Mouse (Mus musculus) neutrophil, adult 83 days (primary cell): Measurements from ENCODE around the gene Extl1. TPM values are rescaled to one million over a fixed set of nuclear protein-coding genes. Genes with fewer than 3 reads are reported as not detected.

ENCODE experiments used
- total RNA-seq, 2 experiments: library from RNA; stranded (reverse); gene quantifications; one replicate each; pipeline ENCODE4 v1.2.4; 2023

Extl1 gene
- not detected for total RNA-seq

DNA sequence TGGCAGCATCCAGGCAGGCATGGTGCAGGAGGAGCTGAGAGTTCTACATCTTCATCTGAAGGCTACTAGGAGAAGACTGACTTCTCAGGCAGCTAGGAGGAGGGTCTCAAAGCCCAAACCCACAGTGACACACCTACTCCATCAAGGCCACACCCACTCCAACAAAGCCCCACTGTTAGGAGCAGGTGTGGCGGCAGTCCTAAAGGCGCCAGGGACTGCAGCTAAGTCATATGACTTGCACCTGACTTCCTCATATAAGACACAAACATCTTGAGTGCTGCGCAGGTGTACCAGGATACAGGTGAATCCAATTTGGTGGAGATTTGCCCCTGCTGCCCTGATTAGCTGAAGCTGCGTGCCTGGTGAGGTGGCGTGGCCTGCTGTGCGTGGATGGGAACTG lies at the start of gene Extl1:
Gene Extl1 (minus strand): TSS at position 101 of the 400 bp plus-strand sequence.

DNA sequence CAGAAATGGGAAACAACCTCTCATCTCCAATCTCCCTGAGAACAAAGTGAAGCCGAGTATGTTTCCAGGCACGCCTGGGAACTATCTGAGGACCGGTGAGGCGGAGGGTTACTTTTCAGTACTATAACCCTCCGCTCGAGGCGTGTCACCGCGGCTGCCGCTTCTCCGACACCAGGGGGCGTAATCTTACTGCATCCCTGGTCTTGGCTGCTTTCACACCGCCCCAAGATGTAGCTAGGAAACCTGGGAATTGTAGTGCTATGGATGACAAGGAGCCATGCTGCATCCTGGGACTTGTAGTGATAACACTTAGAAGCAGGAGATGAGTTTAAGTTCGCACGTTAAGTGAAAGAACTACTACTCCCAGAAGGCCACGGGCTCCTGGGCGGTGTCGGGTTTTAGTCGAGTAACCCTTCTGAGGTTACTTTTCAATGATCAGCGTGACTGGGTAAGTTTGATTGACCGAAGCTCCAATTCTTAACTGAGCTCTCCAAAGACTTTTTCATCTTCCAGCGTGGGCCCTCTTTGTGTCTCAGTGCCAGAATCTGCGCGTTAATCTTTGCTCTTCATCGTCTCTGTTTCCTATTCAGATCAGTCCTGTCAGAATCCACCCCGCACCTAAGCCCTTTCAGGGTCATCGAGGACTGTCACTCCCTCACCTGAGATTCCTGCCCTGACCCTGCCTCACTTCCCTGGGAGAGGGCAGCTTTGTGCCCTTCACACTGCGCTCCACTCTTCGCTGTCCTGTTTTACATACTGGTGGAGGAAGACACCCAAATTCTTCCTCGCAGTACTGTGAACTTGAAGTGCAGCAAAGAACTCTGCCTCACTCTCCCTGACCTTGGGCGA lies 12.6 kb upstream of the Extl1 start, which contains the start of gene Pafah2:
Gene Pafah2 (plus strand): TSS at position 344 of the 849 bp plus-strand sequence.

DNA sequence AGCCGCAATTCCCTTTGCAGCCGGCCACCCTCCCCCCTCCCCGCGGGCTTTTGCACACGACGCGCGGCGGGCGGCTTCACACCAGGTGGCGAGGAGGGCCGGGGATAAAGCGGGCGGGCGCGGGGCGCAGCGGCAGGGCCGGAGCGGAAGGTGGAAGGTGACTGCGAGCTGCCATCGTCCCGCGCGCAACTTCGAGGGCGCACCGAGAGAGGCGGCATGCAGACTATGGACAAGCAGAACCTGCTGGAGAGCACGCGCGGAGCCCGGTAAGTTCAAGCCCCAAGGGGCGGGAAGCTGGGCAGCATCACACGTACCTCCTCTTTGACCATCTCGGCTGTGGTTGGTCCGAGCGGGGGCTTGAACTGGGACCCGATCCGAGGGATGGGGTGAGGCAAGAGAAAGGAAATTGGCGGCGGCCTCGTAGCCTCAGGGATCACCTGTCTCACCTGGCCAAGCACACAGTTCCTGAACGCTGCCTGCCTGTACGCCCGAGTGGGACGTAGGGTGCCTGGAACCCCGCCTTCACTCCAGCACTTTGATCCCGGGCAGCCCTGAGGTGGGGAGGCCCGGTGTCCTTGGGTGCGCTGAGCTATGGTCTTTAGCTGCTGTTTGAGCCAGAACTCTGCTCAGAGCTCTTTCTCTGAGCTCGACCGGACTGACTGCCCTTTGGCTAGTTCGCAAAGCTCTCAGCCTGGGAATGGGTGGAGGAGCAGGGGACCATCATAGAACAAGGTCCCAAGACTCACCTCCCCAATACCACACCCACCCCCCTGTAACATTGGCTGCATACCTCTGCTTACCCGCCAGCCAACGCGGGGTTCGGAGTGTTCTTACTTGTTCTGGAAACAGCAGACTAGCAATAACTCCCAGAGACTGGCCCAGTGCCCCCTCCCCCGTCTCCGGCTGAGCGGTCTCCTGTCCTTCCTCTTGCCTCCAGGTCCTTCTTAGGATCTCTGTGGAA lies 40.3 kb downstream of the Extl1 start, which contains the start of gene Slc30a2:
Gene Slc30a2 (plus strand): TSS at position 111 of the 961 bp plus-strand sequence.

DNA sequence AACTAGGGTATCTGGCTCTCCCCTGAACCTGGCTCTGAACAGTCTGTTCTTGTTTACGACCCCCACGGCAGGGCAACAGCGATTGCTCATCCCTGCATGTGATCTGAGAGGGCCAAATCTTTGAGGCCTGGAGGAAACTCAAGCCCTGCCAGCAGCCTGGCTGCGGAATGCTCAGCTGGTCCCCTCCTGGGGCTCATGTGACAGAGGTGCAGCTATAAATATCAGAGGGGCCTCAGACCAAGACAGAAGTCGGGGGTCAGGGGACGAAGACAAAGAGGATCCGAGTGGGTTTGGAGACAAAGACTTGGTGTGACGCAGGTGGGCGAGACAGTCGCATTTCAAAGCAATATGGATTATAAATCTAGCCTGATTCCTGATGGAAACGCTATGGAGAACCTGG lies 68.8 kb downstream of the Extl1 start, which contains the start of gene Trim63:
Gene Trim63 (plus strand): TSS at position 245 of the 400 bp plus-strand sequence.

Other genes with a start within 250 kb of the Extl1 start
- gene Cep85, start 196.7 kb downstream of the Extl1 start, total RNA-seq = 10 to 100 TPM; 17.4 to 17.6 TPM
- gene Gm7534, start 180.8 kb downstream of the Extl1 start, total RNA-seq = not detected
- gene Catsper4, start 156.5 kb downstream of the Extl1 start, total RNA-seq = not detected
- gene Cnksr1, start 145.5 kb downstream of the Extl1 start, total RNA-seq = not detected
- not detected for gene E130218I03Rik, start 140.2 kb downstream of the Extl1 start, total RNA-seq
- 1 to 10 TPM; 5.9 to 6.1 TPM for gene Zfp593, start 138.3 kb downstream of the Extl1 start, total RNA-seq
- gene Gm30191, start 136.9 kb downstream of the Extl1 start, total RNA-seq = not detected
- 1 to 10 TPM in 1 of 2 experiments, not detected in 1; 1.5 TPM for gene Grrp1, start 129.7 kb downstream of the Extl1 start, total RNA-seq
- 10 to 100 TPM; 15.1 to 17.7 TPM for gene Pdik1l, start 96.0 kb downstream of the Extl1 start, total RNA-seq
- not detected for gene Trim63, start 68.7 kb downstream of the Extl1 start, total RNA-seq
- gene Slc30a2, start 40.7 kb downstream of the Extl1 start, total RNA-seq = under 1 TPM; 0.20 to 0.22 TPM
- 10 to 100 TPM; 16.8 to 18.2 TPM for gene Pafah2, start 12.5 kb upstream of the Extl1 start, total RNA-seq
- gene Stmn1, start 84.5 kb upstream of the Extl1 start, total RNA-seq = 100 to 1,000 TPM; 235 to 236 TPM
- 10 to 100 TPM; 28.2 to 30.5 TPM for gene Paqr7, start 112.8 kb upstream of the Extl1 start, total RNA-seq
- gene Aunip, start 127.1 kb upstream of the Extl1 start, total RNA-seq = 1 to 10 TPM; 5.8 to 7.1 TPM
- 10 to 100 TPM; 34.8 to 36.7 TPM for gene Mtfr1l, start 151.5 kb upstream of the Extl1 start, total RNA-seq
- gene Selenon, start 168.3 kb upstream of the Extl1 start, total RNA-seq = 10 to 100 TPM; 63.6 to 88.6 TPM